Mouse (Mus musculus): ENCODE data around the gene Ccdc162. TPM values are rescaled to one million over a fixed set of nuclear protein-coding genes. Genes with fewer than 3 reads are reported as not detected.
"Not testable (repeated sequence)": the region's sequence is repeated elsewhere in the genome, so short reads cannot be mapped to it uniquely, and the experiment has no call there.

Ccdc162 gene
- total RNA-seq, 2 experiments from 2014 or later, result 0.08 to 0.14 TPM

- no peak for DNase-seq (ENCODE audit: low spot score)
- intact Hi-C loops (cut with DNase I), result loop anchor here (10.0 kb wide), 1 partner anchor 290 kb away; the partner anchor contains the start of genes Cep57l1 and Sesn1
Observed at GRCm38 (mm10) chr10:41514921-41515320, 201.5 kb downstream of the Ccdc162 start.

DNA sequence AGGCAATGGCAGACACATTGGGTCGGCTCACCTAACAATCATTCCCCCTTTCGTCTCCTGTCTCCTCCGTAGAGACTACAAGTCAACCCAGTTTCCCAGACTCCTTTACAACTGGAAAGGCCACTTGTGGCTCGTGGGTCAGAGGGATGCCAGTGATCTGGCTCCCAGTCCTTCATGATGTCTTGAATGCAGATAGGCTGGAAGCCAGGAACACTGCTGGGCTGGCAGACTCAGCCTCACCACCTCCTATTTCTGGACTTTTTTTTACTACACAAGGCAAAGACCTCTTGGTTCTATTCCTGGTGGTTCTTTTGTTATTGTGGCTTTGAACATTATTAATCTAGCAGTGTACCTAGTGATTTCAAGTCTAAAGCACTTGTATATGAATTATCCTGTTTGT lies 202.1 kb downstream of the Ccdc162 start:
- intact Hi-C loops (cut with DNase I), result loop anchor here (10.0 kb wide), 1 partner anchor 290 kb away; the partner anchor contains the start of genes Cep57l1 and Sesn1
- no peak for DNase-seq (ENCODE audit: low spot score)

DNA sequence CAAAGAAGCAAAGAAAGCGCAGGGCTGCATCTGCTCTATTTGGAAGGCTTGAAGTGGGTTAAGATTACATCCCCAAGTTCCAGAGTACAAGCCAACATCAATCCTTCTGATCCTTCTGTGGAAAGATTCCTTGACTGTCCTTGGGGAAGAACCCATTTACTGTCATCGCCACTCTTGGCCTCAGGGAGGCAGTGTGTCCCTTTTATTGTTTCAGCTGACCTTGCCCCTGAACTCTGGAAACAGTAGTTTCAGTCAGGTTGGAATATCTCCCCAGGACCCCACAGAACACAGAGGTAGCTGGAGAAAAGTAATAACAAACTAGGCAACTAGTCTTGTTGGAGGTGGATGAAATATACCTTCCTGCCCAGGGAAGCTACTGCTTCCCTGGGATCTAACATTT lies 207.3 kb downstream of the Ccdc162 start:
- intact Hi-C loops (cut with DNase I), result loop anchor here (10.0 kb wide), 2 partner anchors 74 to 204 kb away; partner anchors contain the start of genes Ak9 and Fig4
- no peak for DNase-seq (ENCODE audit: low spot score)

DNA sequence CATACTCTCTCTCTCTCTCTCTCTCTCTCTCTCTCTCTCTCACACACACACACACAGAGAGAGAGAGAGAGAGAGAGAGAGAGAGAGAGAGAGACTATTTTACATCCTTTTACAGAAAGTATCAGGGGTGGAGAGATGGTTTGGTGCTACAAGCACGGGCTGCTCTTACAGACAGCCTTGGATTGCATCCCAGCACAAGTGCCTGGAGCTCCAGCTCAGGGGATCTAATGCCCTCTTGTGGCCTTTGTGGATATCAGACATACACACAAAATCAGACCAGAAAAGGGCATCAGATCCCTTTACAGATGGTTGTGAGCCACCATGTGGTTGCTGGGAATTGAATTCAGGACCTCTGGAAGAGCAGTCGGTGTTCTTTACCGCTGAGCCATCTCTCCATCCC lies 211.0 kb downstream of the Ccdc162 start:
- intact Hi-C loops (cut with DNase I), result loop anchor here (10.0 kb wide), 2 partner anchors 71 to 201 kb away; partner anchors contain the start of genes Ak9 and Fig4
- not testable (repeated sequence) for DNase-seq (ENCODE audit: low spot score)

DNA sequence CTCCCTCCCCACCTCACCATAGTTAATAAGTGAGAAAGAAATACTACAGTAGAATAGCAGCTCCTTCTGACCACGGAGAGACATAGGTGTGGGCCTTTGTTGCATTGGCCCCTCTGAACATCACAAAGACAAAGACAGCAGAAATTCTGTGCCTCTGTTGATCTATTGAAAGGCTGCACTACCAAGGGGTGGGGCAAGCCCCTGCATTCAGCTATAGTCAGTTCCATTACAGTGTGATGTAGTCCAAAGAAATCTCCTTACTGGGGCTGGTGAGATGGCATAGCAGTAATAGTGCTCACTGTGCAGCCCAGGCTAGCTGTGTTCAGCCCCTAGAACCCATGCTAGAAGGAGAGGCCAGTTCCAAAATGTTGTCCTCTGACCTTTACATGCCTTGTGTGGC lies 211.4 kb downstream of the Ccdc162 start:
- no peak for DNase-seq (ENCODE audit: low spot score)
- intact Hi-C loops (cut with DNase I), result loop anchor here (10.0 kb wide), 2 partner anchors 70 to 200 kb away; partner anchors contain the start of genes Ak9 and Fig4

GRCm38 (mm10) chr10:41500941-41501340 lies 215.5 kb downstream of the Ccdc162 start:
- intact Hi-C loops (cut with DNase I), result loop anchor here (10.0 kb wide), 2 partner anchors 66 to 196 kb away; partner anchors contain the start of genes Ak9 and Fig4
- peak; percentile 64 for DNase-seq (ENCODE audit: low spot score)

GRCm38 (mm10) chr10:41491111-41491510 lies 225.3 kb downstream of the Ccdc162 start:
- no peak for DNase-seq (ENCODE audit: low spot score)
- intact Hi-C loops (cut with DNase I), result no loop called here

- no peak for DNase-seq (ENCODE audit: low spot score)
- intact Hi-C loops (cut with DNase I), result no loop called here
Observed at GRCm38 (mm10) chr10:41490518-41490873, 225.9 kb downstream of the Ccdc162 start.

GRCm38 (mm10) chr10:41489708-41490517 lies 226.5 kb downstream of the Ccdc162 start, which contains the start of the genes Smpd2 and Ppil6:
Gene Smpd2 (minus strand): TSS chr10:41490369.
Gene Ppil6 (plus strand): TSS chr10:41490439.
- peak; percentile 94 for DNase-seq (ENCODE audit: low spot score)
- intact Hi-C loops (cut with DNase I), result no loop called here

DNA sequence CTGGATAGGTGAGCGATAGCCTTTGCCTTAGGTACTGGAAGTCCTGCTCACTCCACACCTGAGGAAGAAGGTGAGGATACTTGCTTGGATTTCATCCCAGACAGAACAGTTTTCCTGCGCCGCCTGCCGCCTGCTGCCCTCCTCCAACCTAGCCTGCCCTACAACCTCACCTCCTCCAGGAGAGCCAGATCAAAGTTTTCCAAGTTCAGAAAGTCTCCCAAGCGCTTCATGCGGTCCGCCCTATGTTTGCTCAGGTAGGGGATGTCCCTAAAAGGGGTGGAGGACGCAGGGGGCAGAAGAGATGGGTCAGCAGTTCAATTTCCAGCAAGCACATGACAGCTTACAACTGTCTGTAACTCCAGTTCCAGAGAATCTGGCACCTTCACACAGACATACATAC lies 227.1 kb downstream of the Ccdc162 start:
- intact Hi-C loops (cut with DNase I), result no loop called here
- no peak for DNase-seq (ENCODE audit: low spot score)

DNA sequence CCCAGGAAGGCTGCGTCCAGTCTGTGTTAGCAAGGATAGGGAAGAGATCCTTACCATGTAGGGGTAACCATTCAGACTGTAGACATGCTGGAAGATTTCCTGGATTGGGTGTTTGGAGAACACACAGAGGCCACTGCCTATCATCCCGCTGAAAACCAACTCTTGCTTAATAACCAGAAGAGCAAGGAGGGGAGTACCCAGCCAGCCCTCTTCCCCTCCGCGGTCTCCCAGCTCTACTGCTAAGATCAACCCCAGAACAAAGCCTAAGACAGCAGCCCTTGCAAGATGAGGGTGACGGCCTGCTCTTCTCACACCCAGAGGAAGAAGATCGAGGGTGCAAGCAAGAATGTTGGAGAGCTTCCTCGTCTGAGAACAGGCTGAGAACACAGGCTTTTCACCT lies 227.6 kb downstream of the Ccdc162 start:
- DNase-seq (ENCODE audit: low spot score), result no peak
- intact Hi-C loops (cut with DNase I), result no loop called here

Small RNAs within 50 kb of the gene (microRNA-seq; reads per million reads assigned to microRNA genes)
- gene Mir3473b, result not detected

Other genes starting within 250 kb of the Ccdc162 start
- 10 to 100 TPM; 11.5 to 15.6 TPM for gene Mical1, start 240.3 kb downstream of the Ccdc162 start, total RNA-seq (2021)
- gene Smpd2, start 226.3 kb downstream of the Ccdc162 start, total RNA-seq (2021), result 10 to 100 TPM; 38.3 to 38.6 TPM
- gene Ppil6, start 226.2 kb downstream of the Ccdc162 start, total RNA-seq (2021), result 1 to 10 TPM; 1.4 to 1.5 TPM
- 100 to 1,000 TPM; 126 to 148 TPM for gene Cd164, start 197.2 kb downstream of the Ccdc162 start, total RNA-seq (2021)
- gene Cep57l1, start 93.2 kb upstream of the Ccdc162 start, total RNA-seq (2021), result 1 to 10 TPM; 2.3 to 3.4 TPM
- 100 to 1,000 TPM; 135 to 137 TPM for gene Sesn1, start 93.3 kb upstream of the Ccdc162 start, total RNA-seq (2021)

Measured in heart, postnatal 25 days (tissue).